Comparison of ENCODE assay signal across 8 mouse cellular contexts in the genomic region with DNA sequence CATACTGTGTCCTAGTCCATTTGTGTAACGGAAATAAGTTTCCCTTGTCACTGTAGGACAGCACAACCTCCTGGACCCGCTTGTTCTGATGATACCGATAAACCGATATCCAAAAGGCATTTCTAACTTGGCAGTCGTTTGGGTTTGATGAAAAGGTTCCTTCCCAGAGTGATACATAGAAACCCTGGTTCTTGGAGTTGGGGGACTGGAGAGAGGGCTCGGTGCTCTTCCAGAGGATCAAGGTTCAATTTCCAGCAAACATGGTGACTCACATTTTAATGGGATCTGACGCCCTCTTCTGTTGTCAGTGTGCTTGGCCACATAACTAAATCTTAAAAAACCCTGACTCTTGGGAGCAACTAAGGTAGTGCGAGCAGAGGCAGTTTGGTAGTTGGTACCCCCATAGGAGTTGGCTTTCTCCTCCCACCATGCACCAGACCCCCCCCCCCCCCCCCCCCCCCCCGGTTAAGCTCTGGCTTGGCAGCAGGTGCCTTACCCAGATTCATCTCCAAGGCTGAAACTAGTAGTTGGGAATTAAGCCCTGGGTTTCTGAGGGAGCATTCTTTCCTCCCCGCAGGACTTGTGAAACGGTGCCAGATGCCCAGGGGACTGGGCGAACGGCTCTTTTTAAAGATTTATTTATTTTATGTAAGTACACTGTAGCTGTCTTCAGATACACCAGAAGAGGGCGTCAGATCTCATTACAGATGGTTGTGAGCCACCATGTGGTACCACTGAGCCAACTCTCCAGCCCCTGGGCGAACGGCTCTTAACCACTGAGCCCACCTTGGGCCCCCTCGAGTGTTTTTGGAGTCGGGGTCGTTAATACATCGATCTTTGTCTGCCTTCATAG. TPM values are rescaled to one million over a fixed set of nuclear protein-coding genes. Genes with fewer than 3 reads are reported as not detected.
DNase-seq lines count a peak whose midpoint lies in the region; ATAC-seq and TF ChIP-seq lines count a peak whose summit lies in the region.

No protein-coding gene starts in this region.

- TF ChIP-seq CTCF in MEL (IDR thresholded peaks at IDR 0.05 in 2 of 3, conservative IDR thresholded peaks at IDR 0.05 in 1 of 3; ENCODE audit: control insufficient read depth in 1 of 3, insufficient read depth in 1 of 3, low read depth in 2 of 3, low read length in 3 of 3, poor library complexity in 1 of 3, severe bottlenecking in 1 of 3) = peak in 1 of 3 experiments; percentile 54; a peak in 3 of 6 replicates

- no peak for DNase-seq in heart, postnatal 36 days
- peak; percentile 73 for DNase-seq in MEL (ENCODE audit: low read depth, low spot score)
- peak; percentile 51 for DNase-seq in large intestine, adult 2 months (ENCODE audit: low read depth, low spot score)
- DNase-seq in adrenal gland, postnatal 4 days (ENCODE audit: low spot score in 2 of 2) = no peak
- no peak for DNase-seq in ovary, postnatal 14 days (ENCODE audit: low spot score)

- WGBS in heart, embryonic 15.5 days = 8% methylated on average over 19 of the region's 20 CpGs
- WGBS in embryonic facial prominence, embryonic 15.5 days = 7% methylated on average over 20 of the region's 20 CpGs
- 7% methylated on average over 20 of the region's 20 CpGs for WGBS in large intestine, adult 2 months
- WGBS in neural tube, embryonic 12.5 days = 7% methylated on average over 19 of the region's 20 CpGs

- ATAC-seq in heart, embryonic 15.5 days (replicated peaks; ENCODE audit: insufficient number of reproducible peaks, insufficient read depth, low FRiP score, low read depth) = no peak
- ATAC-seq in embryonic facial prominence, embryonic 15.5 days (ENCODE audit: insufficient number of reproducible peaks, low FRiP score, low TSS enrichment, low read depth) = peak; percentile 6; the same call in 1 of the 2 replicates
- 0 out of 2 replicates have a peak, but pooled peaks have one; percentile 1 for ATAC-seq in neural tube, embryonic 12.5 days (ENCODE audit: low FRiP score, low read depth)

- intact Hi-C loops in heart, postnatal 36 days (cut with DNase I) = loop anchor here (2.0 kb wide), 1 partner anchor 21 kb away; a partner anchor contains a TSS

- peak overlapping the region; percentile 82 for H3K9ac ChIP-seq in heart, embryonic 15.5 days
- peak overlapping the region; percentile 96 for H3K9ac ChIP-seq in MEL (ENCODE audit: control insufficient read depth, low read depth, low read length, poor library complexity, severe bottlenecking)
- peak overlapping the region; percentile 93 for H3K9ac ChIP-seq in embryonic facial prominence, embryonic 15.5 days
- H3K9ac ChIP-seq in neural tube, embryonic 12.5 days = peak overlapping the region; percentile 83

- peak overlapping the region; percentile 95 for H3K4me3 ChIP-seq in heart, embryonic 15.5 days
- H3K4me3 ChIP-seq in MEL (ENCODE audit: control insufficient read depth in 1 of 2, insufficient read depth in 1 of 2, low read depth in 2 of 2, low read length in 2 of 2) = peak overlapping the region; percentile 69 to 91
- H3K4me3 ChIP-seq in embryonic facial prominence, embryonic 15.5 days (replicated peaks) = peak overlapping the region; percentile 98
- peak overlapping the region; percentile 81 for H3K4me3 ChIP-seq in neural tube, embryonic 12.5 days

- peaks cover 16% of the 10 kb centered on the region for H3K4me1 ChIP-seq in heart, embryonic 15.5 days (replicated peaks)
- peaks cover 0 to 7% of the 10 kb centered on the region in 2 experiments; a peak in 1 of 4 replicates for H3K4me1 ChIP-seq in MEL (ENCODE audit: control insufficient read depth in 1 of 2, insufficient read depth in 2 of 2, low read length in 2 of 2)
- peaks cover 12% of the 10 kb centered on the region for H3K4me1 ChIP-seq in embryonic facial prominence, embryonic 15.5 days
- H3K4me1 ChIP-seq in neural tube, embryonic 12.5 days = peaks cover 19% of the 10 kb centered on the region

- TF ChIP-seq POLR2A in MEL (IDR thresholded peaks at IDR 0.05; ENCODE audit: control insufficient read depth in 1 of 2, insufficient read depth in 1 of 2, low read depth in 1 of 2, low read length in 2 of 2, poor library complexity in 1 of 2) = peak in 1 of 2 experiments; percentile 62; a peak in 2 of 4 replicates

- peaks cover 10% of the 10 kb centered on the region for H3K79me2 ChIP-seq in MEL (ENCODE audit: control insufficient read depth, insufficient read depth, low read length, poor library complexity)

- peak overlapping the region; percentile 82 for H3K4me2 ChIP-seq in heart, embryonic 15.5 days
- H3K4me2 ChIP-seq in embryonic facial prominence, embryonic 15.5 days (replicated peaks) = peak overlapping the region; percentile 80
- H3K4me2 ChIP-seq in neural tube, embryonic 12.5 days (replicated peaks) = peak overlapping the region; percentile 86

- peak; percentile 10 for TF ChIP-seq RAD21 in MEL (IDR thresholded peaks at IDR 0.05; ENCODE audit: low read depth, low read length)

- H3K36me3 ChIP-seq in heart, embryonic 15.5 days = peaks cover 41% of the 10 kb centered on the region
- no peaks in the 10 kb centered on the region; a peak in 1 of 4 replicates for H3K36me3 ChIP-seq in MEL (ENCODE audit: control insufficient read depth in 1 of 2, insufficient read depth in 2 of 2, low read length in 2 of 2)
- H3K36me3 ChIP-seq in embryonic facial prominence, embryonic 15.5 days = peaks cover 44% of the 10 kb centered on the region
- H3K36me3 ChIP-seq in neural tube, embryonic 12.5 days = peaks cover 40% of the 10 kb centered on the region

- no peaks in the 10 kb centered on the region for H3K27me3 ChIP-seq in heart, embryonic 15.5 days
- H3K27me3 ChIP-seq in MEL (ENCODE audit: control insufficient read depth in 1 of 2, insufficient read depth in 2 of 2, low read length in 2 of 2) = no peaks in the 10 kb centered on the region
- no peaks in the 10 kb centered on the region for H3K27me3 ChIP-seq in embryonic facial prominence, embryonic 15.5 days
- H3K27me3 ChIP-seq in neural tube, embryonic 12.5 days (replicated peaks) = no peaks in the 10 kb centered on the region

- H3K9me3 ChIP-seq in heart, embryonic 15.5 days (replicated peaks) = no peaks in the 10 kb centered on the region
- no peaks in the 10 kb centered on the region for H3K9me3 ChIP-seq in MEL (replicated peaks; ENCODE audit: insufficient read depth, low read length)
- no peaks in the 10 kb centered on the region for H3K9me3 ChIP-seq in embryonic facial prominence, embryonic 15.5 days (replicated peaks)
- H3K9me3 ChIP-seq in neural tube, embryonic 12.5 days = no peaks in the 10 kb centered on the region

- H3K27ac ChIP-seq in heart, embryonic 15.5 days = peak overlapping the region; percentile 92
- H3K27ac ChIP-seq in MEL (ENCODE audit: control insufficient read depth, low read depth, low read length) = peak overlapping the region; percentile 90
- peak overlapping the region; percentile 91 for H3K27ac ChIP-seq in embryonic facial prominence, embryonic 15.5 days (replicated peaks)
- no peak overlapping the region for H3K27ac ChIP-seq in neural tube, embryonic 12.5 days

- no peak for TF ChIP-seq EP300 in MEL (IDR thresholded peaks at IDR 0.05; ENCODE audit: low read depth in 1 of 2, low read length in 2 of 2)

RNA-seq across cellular contexts. Expression of a gene that starts 1.1 kb away (rescaled TPM):
- 49.5 and 51.5 TPM in 2 replicates for polyA plus RNA-seq in heart, embryonic 15.5 days (2015; fragmentation: Nextera tagmentation; extraction: Ambion mirVana)
- 10 to 100 TPM; 25.4 to 27.6 TPM for total RNA-seq in heart, postnatal 36 days (2021)
- total RNA-seq in MEL (2012; rRNA removed) = 41.3 and 42.2 TPM in 2 replicates
- 10 to 100 TPM in 1 of 2 experiments, not detected in 1; 53.2 TPM for polyA plus RNA-seq in MEL (2012; ENCODE audit: insufficient read depth in 1 of 2, insufficient read length in 2 of 2, low read depth in 1 of 2, low replicate concordance in 2 of 2, missing spikeins in 1 of 2)
- 82.4 and 84.0 TPM in 2 replicates for polyA plus RNA-seq in embryonic facial prominence, embryonic 15.5 days (2015; fragmentation: Nextera tagmentation; extraction: Ambion mirVana)
- polyA plus RNA-seq in large intestine, adult 2 months (2012; rRNA removed) = 67.3 and 82.3 TPM in 2 replicates
- polyA plus RNA-seq in neural tube, embryonic 12.5 days (2016; fragmentation: Nextera tagmentation; extraction: Ambion mirVana) = 34.9 and 46.6 TPM in 2 replicates
- total RNA-seq in adrenal gland, postnatal 4 days (2021) = 10 to 100 TPM; 53.0 to 73.7 TPM

RNA-seq across cellular contexts. Expression of a gene that starts 9.0 kb away (rescaled TPM):
- 86.3 and 93.7 TPM in 2 replicates for polyA plus RNA-seq in heart, embryonic 15.5 days (2015; fragmentation: Nextera tagmentation; extraction: Ambion mirVana)
- total RNA-seq in heart, postnatal 36 days (2021) = 10 to 100 TPM; 54.2 to 55.4 TPM
- 152 and 166 TPM in 2 replicates for total RNA-seq in MEL (2012; rRNA removed)
- 100 to 1,000 TPM; 174 to 342 TPM for polyA plus RNA-seq in MEL (2012; ENCODE audit: insufficient read depth in 1 of 2, insufficient read length in 2 of 2, low read depth in 1 of 2, low replicate concordance in 2 of 2, missing spikeins in 1 of 2)
- polyA plus RNA-seq in embryonic facial prominence, embryonic 15.5 days (2015; fragmentation: Nextera tagmentation; extraction: Ambion mirVana) = 136 and 145 TPM in 2 replicates
- polyA plus RNA-seq in large intestine, adult 2 months (2012; rRNA removed) = 27.2 and 28.5 TPM in 2 replicates
- polyA plus RNA-seq in neural tube, embryonic 12.5 days (2016; fragmentation: Nextera tagmentation; extraction: Ambion mirVana) = 125 and 139 TPM in 2 replicates
- 100 to 1,000 TPM in 1 of 2 experiments, 10 to 100 TPM in 1; 85.7 to 101 TPM for total RNA-seq in adrenal gland, postnatal 4 days (2021)

RNA-seq across cellular contexts. Expression of a gene that starts 10.0 kb away (rescaled TPM):
- polyA plus RNA-seq in heart, embryonic 15.5 days (2015; fragmentation: Nextera tagmentation; extraction: Ambion mirVana) = 2.9 and 25.2 TPM in 2 replicates
- not detected for total RNA-seq in heart, postnatal 36 days (2021)
- 1.7 and 2.0 TPM in 2 replicates for total RNA-seq in MEL (2012; rRNA removed)
- polyA plus RNA-seq in MEL (2012; ENCODE audit: insufficient read depth in 1 of 2, insufficient read length in 2 of 2, low read depth in 1 of 2, low replicate concordance in 2 of 2, missing spikeins in 1 of 2) = 1 to 10 TPM in 1 of 2 experiments, not detected in 1; 1.8 TPM
- 0.41 and 0.47 TPM in 2 replicates for polyA plus RNA-seq in embryonic facial prominence, embryonic 15.5 days (2015; fragmentation: Nextera tagmentation; extraction: Ambion mirVana)
- polyA plus RNA-seq in large intestine, adult 2 months (2012; rRNA removed) = not detected in 2 replicates
- polyA plus RNA-seq in neural tube, embryonic 12.5 days (2016; fragmentation: Nextera tagmentation; extraction: Ambion mirVana) = 0.41 and 0.65 TPM in 2 replicates
- under 1 TPM in 1 of 2 experiments, not detected in 1; 0.22 TPM for total RNA-seq in adrenal gland, postnatal 4 days (2021)

RNA-seq across cellular contexts. Expression of a gene that starts 21.5 kb away (rescaled TPM):
- polyA plus RNA-seq in heart, embryonic 15.5 days (2015; fragmentation: Nextera tagmentation; extraction: Ambion mirVana) = 43.1 and 55.5 TPM in 2 replicates
- total RNA-seq in heart, postnatal 36 days (2021) = 10 to 100 TPM; 18.4 to 19.2 TPM
- 48.7 and 61.4 TPM in 2 replicates for total RNA-seq in MEL (2012; rRNA removed)
- polyA plus RNA-seq in MEL (2012; ENCODE audit: insufficient read depth in 1 of 2, insufficient read length in 2 of 2, low read depth in 1 of 2, low replicate concordance in 2 of 2, missing spikeins in 1 of 2) = 10 to 100 TPM in 1 of 2 experiments, not detected in 1; 90.2 TPM
- 74.2 and 78.2 TPM in 2 replicates for polyA plus RNA-seq in embryonic facial prominence, embryonic 15.5 days (2015; fragmentation: Nextera tagmentation; extraction: Ambion mirVana)
- polyA plus RNA-seq in large intestine, adult 2 months (2012; rRNA removed) = 34.9 and 38.8 TPM in 2 replicates
- 58.4 and 62.0 TPM in 2 replicates for polyA plus RNA-seq in neural tube, embryonic 12.5 days (2016; fragmentation: Nextera tagmentation; extraction: Ambion mirVana)
- total RNA-seq in adrenal gland, postnatal 4 days (2021) = 10 to 100 TPM; 61.5 to 63.3 TPM

RNA-seq across cellular contexts. Expression of a gene that starts 44.5 kb away (rescaled TPM):
- 1.2 and 1.8 TPM in 2 replicates for polyA plus RNA-seq in heart, embryonic 15.5 days (2015; fragmentation: Nextera tagmentation; extraction: Ambion mirVana)
- 1 to 10 TPM; 1.8 to 3.1 TPM for total RNA-seq in heart, postnatal 36 days (2021)
- 0.23 and 0.62 TPM in 2 replicates for total RNA-seq in MEL (2012; rRNA removed)
- polyA plus RNA-seq in MEL (2012; ENCODE audit: insufficient read depth in 1 of 2, insufficient read length in 2 of 2, low read depth in 1 of 2, low replicate concordance in 2 of 2, missing spikeins in 1 of 2) = 1 to 10 TPM in 1 of 2 experiments, not detected in 1; 1.6 TPM
- 2.0 and 2.1 TPM in 2 replicates for polyA plus RNA-seq in embryonic facial prominence, embryonic 15.5 days (2015; fragmentation: Nextera tagmentation; extraction: Ambion mirVana)
- polyA plus RNA-seq in large intestine, adult 2 months (2012; rRNA removed) = 0.94 and 1.5 TPM in 2 replicates
- 0.43 and 0.49 TPM in 2 replicates for polyA plus RNA-seq in neural tube, embryonic 12.5 days (2016; fragmentation: Nextera tagmentation; extraction: Ambion mirVana)
- total RNA-seq in adrenal gland, postnatal 4 days (2021) = 10 to 100 TPM in 1 of 2 experiments, 1 to 10 TPM in 1; 1.8 to 15.4 TPM

Comparison
In these comparisons a context has a peak if more than half of its experiments do, and no peak if none do; other contexts are left out.
1. DNase-seq: peak in MEL (single experiment) and large intestine, adult 2 months (single experiment); none in heart, postnatal 36 days (0 of 2), adrenal gland, postnatal 4 days (0 of 2) and ovary, postnatal 14 days (single experiment).
2. Peak in every context shown above with its lines, with median percentiles within 50 percentile points of each other: H3K4me2 ChIP-seq, H3K4me3 ChIP-seq and H3K9ac ChIP-seq.